In genomic region chr2:61177801-61178200, GRCm38 (mm10) we compare ENCODE assay signal across 12 mouse cellular contexts.
"Had no signal": no experiment of that assay in that cellular context is flagged by ENCODE, and none has a peak within 500 bp of the region (broad histone marks: within the 10 kb centered on the region; RNA-seq: fewer than 3 reads in every experiment).

No protein-coding gene starts in this region.

- H3K9me3 ChIP-seq: limb, embryonic 15.5 days; liver, embryonic 12.5 days; lung, embryonic 15.5 days; midbrain, embryonic 13.5 days; neural tube, embryonic 15.5 days had no signal

- H3K4me3 ChIP-seq: limb, embryonic 15.5 days; liver, embryonic 12.5 days; lung, embryonic 15.5 days; midbrain, embryonic 13.5 days; myocyte; neural tube, embryonic 15.5 days had no signal

- H3K4me1 ChIP-seq: limb, embryonic 15.5 days; liver, embryonic 12.5 days; neural tube, embryonic 15.5 days had no signal

- H3K27ac ChIP-seq: limb, embryonic 15.5 days; liver, embryonic 12.5 days; lung, embryonic 15.5 days; midbrain, embryonic 13.5 days; neural tube, embryonic 15.5 days had no signal

- H3K36me3 ChIP-seq: limb, embryonic 15.5 days; liver, embryonic 12.5 days; lung, embryonic 15.5 days; midbrain, embryonic 13.5 days; neural tube, embryonic 15.5 days had no signal

- H3K27me3 ChIP-seq: limb, embryonic 15.5 days; liver, embryonic 12.5 days; lung, embryonic 15.5 days; midbrain, embryonic 13.5 days; neural tube, embryonic 15.5 days had no signal

- ATAC-seq: intestine, postnatal 0 days; liver, embryonic 12.5 days; midbrain, embryonic 13.5 days had no signal

- DNase-seq: layer of hippocampus, adult 9-11 months; layer of hippocampus, postnatal 36 days; right cerebral cortex, adult 18-20 months; right cerebral cortex, postnatal 25 days; thymus, postnatal 36 days had no signal

- H3K9ac ChIP-seq: limb, embryonic 15.5 days; liver, embryonic 12.5 days; lung, embryonic 15.5 days; midbrain, embryonic 13.5 days; neural tube, embryonic 15.5 days had no signal

- H3K4me2 ChIP-seq: limb, embryonic 15.5 days; liver, embryonic 12.5 days; lung, embryonic 15.5 days; midbrain, embryonic 13.5 days; neural tube, embryonic 15.5 days had no signal
